Mouse (Mus musculus) heart, postnatal 0 days (tissue): ENCODE results near the gene Kif28. TPM values are rescaled to one million over a fixed set of nuclear protein-coding genes. Genes with fewer than 3 reads are reported as not detected.
A peak's percentile ranks its signal among the peaks of the same experiment; 100 is the strongest.
"Not testable (repeated sequence)": the region's sequence is repeated elsewhere in the genome, so short reads cannot be mapped to it uniquely, and the experiment has no call there.

ENCODE experiments used
- ATAC-seq: fragments of 200-750 bp; cut with Nextera tagmentation; 2 replicates; pipeline ENCODE4 v1.8.0; 2017; ENCODE audit warnings: low read depth, moderate number of reproducible peaks, moderate library complexity; ENCODE audit not compliant: insufficient read depth
- DNase-seq: peaks from one replicate; pipeline ENCODE4 v3.0.0-alpha.2; 2016; ENCODE audit warnings: low spot score
- H3K27ac ChIP-seq: fragments of 300-500 bp; sonication (generic); 2 replicates; pipeline ENCODE4 v1.5.1; 2014; ENCODE audit warnings: low read depth, mild to moderate bottlenecking
- H3K27me3 ChIP-seq: fragments of 300-500 bp; sonication (generic); 2 replicates; pipeline ENCODE4 v1.6.1; 2014; ENCODE audit warnings: low read length, mixed read lengths; ENCODE audit not compliant: control insufficient read depth, insufficient read depth
- H3K36me3 ChIP-seq: fragments of 300-500 bp; sonication (generic); replicated peaks from 2 replicates; pipeline ENCODE4 v1.6.1; 2014; ENCODE audit warnings: low read length, mixed read lengths; ENCODE audit not compliant: control insufficient read depth, insufficient read depth
- H3K4me1 ChIP-seq: fragments of 300-500 bp; sonication (generic); 2 replicates; pipeline ENCODE4 v1.6.1; 2014; ENCODE audit warnings: antibody characterized with exemption; ENCODE audit not compliant: control insufficient read depth, insufficient read depth
- H3K4me2 ChIP-seq: fragments of 300-500 bp; sonication (generic); 2 replicates; pipeline ENCODE4 v1.6.1; 2014; ENCODE audit warnings: low read depth, mild to moderate bottlenecking, low read length, moderate library complexity
- H3K4me3 ChIP-seq: fragments of 300-500 bp; sonication (generic); 2 replicates; pipeline ENCODE4 v1.5.1; 2014; ENCODE audit warnings: low read depth, low read length
- H3K9ac ChIP-seq: fragments of 300-500 bp; sonication (generic); replicated peaks from 2 replicates; pipeline ENCODE4 v1.6.1; 2014; ENCODE audit warnings: low read depth, low read length, mixed read lengths
- H3K9me3 ChIP-seq: fragments of 300-500 bp; sonication (generic); replicated peaks from 2 replicates; pipeline ENCODE4 v1.6.1; 2016; ENCODE audit warnings: low read length; ENCODE audit not compliant: control insufficient read depth
- CTCF ChIP-seq: IDR thresholded peaks from 2 replicates; pipeline ENCODE4 v1.5.1; 2016; ENCODE audit warnings: antibody characterized with exemption, control low read depth, low read depth
- EP300 ChIP-seq: IDR thresholded peaks from 2 replicates; pipeline ENCODE4 v1.6.1; 2016; ENCODE audit warnings: antibody characterized with exemption, low read depth
- WGBS: fragments of 180-500 bp; shearing (Covaris S2); extraction: QIAGEN DNeasy Blood & Tissue Kit; methylation state at CpG from one replicate; pipeline ENCODE4 v1.1.7; 2014; 5-methylcytosine and 5-hydroxymethylcytosine counted together
- polyA plus RNA-seq: library from polyadenylated mRNA; unstranded; fragments of >200 nt; fragmentation: Nextera tagmentation; extraction: Ambion mirVana; gene quantifications from 2 replicates; pipeline ENCODE4 v1.2.1, GENCODE M21; 2015
- total RNA-seq: library from RNA; depleted of rRNA; stranded (reverse); fragments of >200 nt; gene quantifications from 2 replicates; pipeline ENCODE4 v1.2.3, GENCODE M21; 2014; ENCODE audit warnings: low replicate concordance

The Kif28 gene
- total and polyA plus RNA-seq, 2 experiments from 2014 or later, result 0.11 to 0.27 TPM

DNA sequence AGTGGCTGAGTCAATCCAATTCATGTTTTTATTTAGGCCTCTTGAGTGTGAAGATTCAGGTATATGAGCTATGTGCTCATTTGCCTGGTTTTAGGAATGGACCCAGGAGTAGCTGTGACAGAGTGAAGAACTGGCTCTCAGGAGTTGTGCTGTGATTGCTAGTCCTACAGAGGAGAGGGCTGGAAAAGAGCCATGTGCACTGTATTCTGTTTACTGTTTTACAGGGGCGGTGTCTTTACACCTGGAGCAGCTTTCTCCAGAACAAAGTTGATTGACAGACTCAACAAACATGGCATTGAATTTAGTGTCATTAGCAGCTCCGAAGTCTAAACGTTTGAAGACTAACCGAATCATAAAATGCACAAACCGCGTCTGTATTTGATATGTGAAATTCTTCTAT is 58.7 kb downstream of the Kif28 start:
- 76% methylated on average over 6 of the region's 6 CpGs for whole genome bisulfite sequencing

DNA sequence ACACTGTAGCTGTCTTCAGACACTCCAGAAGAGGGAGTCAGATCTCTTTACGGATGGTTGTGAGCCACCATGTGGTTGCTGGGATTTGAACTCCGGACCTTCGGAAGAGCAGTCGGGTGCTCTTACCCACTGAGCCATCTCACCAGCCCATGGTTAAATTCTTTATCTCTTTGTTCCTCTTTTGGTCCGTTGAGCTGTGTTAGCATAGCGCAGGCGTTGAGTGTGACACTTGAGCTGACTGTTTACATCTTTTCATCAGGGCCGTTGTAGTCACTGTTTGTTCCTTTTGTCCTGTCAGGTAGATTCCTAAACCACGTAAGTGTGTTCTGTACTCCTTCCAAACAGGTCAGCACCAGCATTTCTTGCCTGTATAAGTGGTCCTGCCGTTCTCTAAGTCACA is 62.3 kb downstream of the Kif28 start:
- H3K4me2 ChIP-seq, H3K4me3 ChIP-seq, DNase-seq, H3K27ac ChIP-seq, H3K27me3 ChIP-seq, H3K4me1 ChIP-seq, H3K9me3 ChIP-seq, H3K9ac ChIP-seq, ATAC-seq: not testable (repeated sequence)
- H3K36me3 ChIP-seq, result peaks cover 74% of the 10 kb centered on the region
- 77% methylated on average over 9 of the region's 10 CpGs for WGBS

More for the DNA sequence above, 58.7 kb downstream of the Kif28 start:
- no peak overlapping the region for H3K27ac ChIP-seq
- H3K9me3 ChIP-seq, result no peaks in the 10 kb centered on the region
- no peak overlapping the region for H3K4me2 ChIP-seq
- H3K36me3 ChIP-seq, result peaks cover 47% of the 10 kb centered on the region
- H3K4me1 ChIP-seq, result peaks cover 11% of the 10 kb centered on the region
- H3K9ac ChIP-seq, result no peak overlapping the region
- no peak for DNase-seq
- ATAC-seq, result no peak
- H3K4me3 ChIP-seq, result no peak overlapping the region
- TF ChIP-seq EP300 (no peak), CTCF (no peak)
- no peaks in the 10 kb centered on the region for H3K27me3 ChIP-seq

DNA sequence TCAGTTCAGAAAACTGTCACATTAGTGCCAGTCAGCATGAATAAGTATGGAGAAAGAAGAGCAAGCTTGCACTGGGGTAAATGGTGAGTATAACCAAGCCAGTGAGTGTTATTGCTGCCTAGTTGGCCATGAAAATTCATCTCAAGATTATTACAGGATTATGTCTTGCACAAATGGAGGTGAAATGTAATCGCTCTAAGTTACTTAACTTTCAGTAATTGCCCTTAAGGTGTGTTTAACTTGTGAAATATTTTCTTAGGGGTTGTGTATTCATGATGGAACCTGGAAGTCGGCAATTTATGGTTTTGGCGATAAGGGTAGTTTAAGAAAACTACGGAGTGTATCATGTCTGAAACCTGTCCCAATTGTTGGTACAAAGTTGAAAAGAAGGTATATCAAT is 65.7 kb downstream of the Kif28 start:
- Histone ChIP-seq H3K27me3 (no peaks in the 10 kb centered on the region), H3K27ac (no peak overlapping the region), H3K4me1 (peaks cover 7% of the 10 kb centered on the region; the same call in 1 of the 2 replicates), H3K36me3 (peaks cover 70% of the 10 kb centered on the region), H3K4me2 (no peak overlapping the region), H3K9me3 (no peaks in the 10 kb centered on the region), H3K9ac (no peak overlapping the region), H3K4me3 (no peak overlapping the region)
- WGBS, result 97% methylated on average over 4 of the region's 4 CpGs
- no peak for DNase-seq
- TF ChIP-seq CTCF (no peak), EP300 (no peak)
- ATAC-seq, result no peak

DNA sequence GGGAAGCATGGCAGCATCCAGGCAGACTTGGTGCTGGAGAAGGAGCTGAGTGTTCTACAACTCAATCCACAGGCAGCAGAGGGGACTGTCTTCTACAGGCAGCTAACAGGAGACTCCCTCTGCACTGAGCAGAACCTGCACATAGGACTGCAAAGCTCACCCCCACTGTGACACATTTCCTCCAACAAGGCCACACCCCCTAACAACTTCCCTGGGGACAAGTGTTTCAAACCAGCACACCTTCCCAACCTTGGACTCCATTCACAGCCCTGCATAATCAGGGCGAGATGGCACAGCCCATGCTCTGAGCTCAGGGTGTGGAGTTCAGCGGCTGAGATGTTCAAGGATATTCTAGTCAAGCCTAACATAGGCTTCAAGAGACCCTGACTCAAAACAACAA is 68.0 kb downstream of the Kif28 start:
- Histone ChIP-seq H3K9ac (no peak overlapping the region), H3K9me3 (no peaks in the 10 kb centered on the region), H3K27me3 (no peaks in the 10 kb centered on the region), H3K36me3 (peaks cover 78% of the 10 kb centered on the region), H3K4me1 (peaks cover 7% of the 10 kb centered on the region; the same call in 1 of the 2 replicates), H3K4me3 (no peak overlapping the region), H3K4me2 (no peak overlapping the region), H3K27ac (no peak overlapping the region)
- WGBS, result 94% methylated on average over 2 of the region's 2 CpGs
- TF ChIP-seq CTCF (no peak), EP300 (no peak)
- no peak for ATAC-seq
- no peak for DNase-seq

DNA sequence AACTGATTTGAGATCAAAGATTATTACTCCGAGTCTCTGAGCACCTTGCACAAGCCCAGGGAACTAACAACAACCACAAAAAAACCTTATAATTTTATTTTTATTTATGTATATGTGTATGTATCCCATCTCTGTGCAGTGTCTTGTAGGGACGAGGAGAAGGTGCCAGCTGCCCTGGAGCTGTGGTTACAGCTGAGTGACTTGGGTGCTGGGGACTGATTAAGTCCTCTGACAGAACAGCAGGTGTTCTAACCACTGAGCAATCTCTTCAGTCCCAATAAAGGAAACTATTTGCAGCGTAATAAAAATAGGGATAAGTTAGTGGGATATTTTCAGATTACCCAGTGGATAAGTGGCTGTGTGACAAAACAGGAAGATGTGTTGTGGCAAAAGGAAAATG is 70.7 kb downstream of the Kif28 start:
- no peak overlapping the region for H3K9ac ChIP-seq
- no peak for ATAC-seq
- no peak overlapping the region for H3K27ac ChIP-seq
- no peak overlapping the region for H3K4me2 ChIP-seq
- DNase-seq, result no peak
- no peaks in the 10 kb centered on the region for H3K9me3 ChIP-seq
- peaks cover 7% of the 10 kb centered on the region; the same call in 1 of the 2 replicates for H3K4me1 ChIP-seq
- TF ChIP-seq CTCF (no peak), EP300 (no peak)
- H3K36me3 ChIP-seq, result peaks cover 63% of the 10 kb centered on the region
- no peak overlapping the region for H3K4me3 ChIP-seq
- 89% methylated on average over 3 of the region's 3 CpGs for WGBS
- no peaks in the 10 kb centered on the region for H3K27me3 ChIP-seq

DNA sequence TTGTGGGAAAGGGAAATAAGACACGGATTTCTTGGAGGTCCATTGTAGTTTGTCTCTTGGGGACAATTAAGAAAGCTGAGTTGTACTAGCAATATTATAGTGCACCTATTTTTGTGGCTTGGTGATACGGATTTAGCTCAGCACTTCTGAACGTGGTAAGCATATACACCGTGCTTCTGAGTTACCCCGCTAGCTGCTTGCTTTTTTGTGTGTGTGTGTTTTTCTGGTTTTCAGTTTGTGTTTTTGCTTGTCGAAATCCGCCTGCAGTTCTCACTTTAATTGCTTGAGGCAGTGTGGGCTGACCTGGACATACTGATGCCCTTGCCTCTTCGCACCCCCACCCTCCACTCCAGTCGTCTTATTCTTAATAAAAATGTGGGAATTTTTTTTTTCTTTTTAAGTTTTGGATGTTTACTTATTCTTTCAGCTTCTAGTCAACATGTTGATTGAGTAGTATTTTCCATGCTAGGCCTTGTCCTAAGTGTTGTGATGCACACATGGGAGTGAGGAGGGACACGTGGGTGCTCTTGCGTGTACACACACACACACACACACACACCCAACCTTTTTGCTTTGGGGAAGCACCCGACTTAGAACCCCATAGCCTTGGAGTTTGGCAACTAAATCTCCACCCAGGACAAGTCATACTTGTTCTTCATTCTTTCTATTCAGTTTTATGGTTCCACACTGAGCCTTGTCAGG is 76.1 kb downstream of the Kif28 start:
- ATAC-seq, result no peak
- Histone ChIP-seq H3K4me2 (peak overlapping the region; percentile 85), H3K9ac (peak overlapping the region; percentile 80), H3K4me3 (peak overlapping the region; percentile 60), H3K9me3 (no peaks in the 10 kb centered on the region), H3K36me3 (peaks cover 28% of the 10 kb centered on the region), H3K4me1 (0 out of 2 replicates have a peak, but pooled peaks cover 3% of the 10 kb centered on the region), H3K27me3 (no peaks in the 10 kb centered on the region), H3K27ac (peak overlapping the region; percentile 80)
- TF ChIP-seq EP300 (no peak), CTCF (no peak; the same call in 1 of the 2 replicates)
- peak; percentile 39 for DNase-seq
- 16% methylated on average over 12 of the region's 12 CpGs for WGBS
